Mouse (Mus musculus): ENCODE measurements around the gene Scn5a.

Gene Scn5a

DNA sequence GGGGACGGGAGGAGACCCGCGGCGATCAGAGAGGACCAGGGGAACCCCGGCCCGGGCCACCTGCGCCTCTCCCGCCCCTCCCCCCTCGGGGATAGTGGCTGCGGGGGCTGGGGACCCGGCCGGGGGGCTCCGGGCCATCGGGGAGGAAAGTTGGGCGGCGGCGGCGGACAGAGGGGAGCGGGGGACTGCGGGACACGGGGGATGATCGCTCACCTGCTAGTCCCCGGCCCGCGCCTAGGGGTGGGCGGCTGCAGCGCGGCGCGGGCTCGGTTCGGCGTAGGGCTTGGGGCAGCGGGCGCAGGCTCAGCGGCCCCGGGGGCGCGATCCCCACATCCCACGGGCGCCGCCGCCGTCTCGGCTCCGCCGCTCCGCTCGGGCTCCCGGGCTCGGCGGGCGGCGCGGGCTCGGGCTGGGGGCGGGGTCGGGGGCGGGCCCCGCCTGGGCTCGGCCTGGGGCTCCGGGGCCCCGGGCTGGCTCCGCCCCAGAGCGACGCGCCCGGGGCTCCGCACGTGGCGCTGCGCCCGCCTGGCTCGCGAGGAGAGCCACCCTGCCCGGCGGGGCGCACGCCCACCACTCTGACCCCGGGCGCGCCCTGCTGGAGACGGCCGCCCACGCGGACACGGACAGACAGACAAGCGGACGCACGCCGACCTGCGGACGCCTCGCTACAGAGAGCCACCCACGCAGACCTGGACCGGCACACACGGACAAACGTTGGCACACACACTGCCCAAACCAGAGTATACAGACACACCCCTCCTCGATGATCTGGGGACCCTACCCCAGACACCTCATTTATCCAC, at the start of gene Scn5a:
TSS of gene Scn5a (minus strand) at position 381 of the 803 bp plus-strand sequence.
- DNase-seq: no peak

DNA sequence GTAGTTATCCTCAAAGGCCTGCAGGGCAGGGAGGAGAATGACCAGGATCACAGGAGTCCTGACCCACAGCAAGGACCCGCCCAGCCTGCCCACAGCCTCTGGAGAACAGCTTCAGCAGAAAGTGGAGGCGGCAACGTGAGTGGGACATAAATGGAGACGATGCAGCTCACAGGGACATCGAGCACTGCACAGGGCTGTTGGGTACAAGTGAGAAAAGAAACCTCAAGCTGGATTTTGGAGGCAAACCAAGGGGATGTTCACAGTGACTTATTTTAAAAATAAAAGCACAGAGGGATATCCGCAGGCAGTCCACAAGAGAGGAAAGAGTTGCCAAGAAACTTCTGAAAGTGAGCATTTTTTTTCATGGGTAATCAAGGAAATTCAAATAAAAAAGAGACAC, 48.4 kb upstream of the Scn5a start:
- DNase-seq: no peak

DNA sequence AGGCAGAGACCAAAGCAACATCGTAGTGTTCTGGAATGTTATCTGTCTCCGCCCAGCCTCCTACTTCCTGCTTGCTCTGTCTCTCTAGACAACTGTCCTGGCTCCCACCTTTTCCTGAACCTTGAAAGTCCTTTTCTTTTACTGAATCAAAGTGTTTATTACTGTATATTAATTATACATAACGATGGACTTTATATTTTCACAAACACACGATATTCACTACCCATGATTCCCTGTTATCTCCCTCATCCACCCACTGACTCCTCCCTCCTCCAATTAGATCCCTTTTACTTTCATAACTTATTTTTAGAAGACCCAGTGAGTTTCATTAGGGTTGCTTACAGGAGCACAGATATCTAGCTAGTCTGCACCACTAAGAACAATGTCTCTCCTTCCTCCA, 45.3 kb upstream of the Scn5a start:
- DNase-seq: no peak

GRCm38 (mm10) chr9:119614798-119615197, 36.0 kb upstream of the Scn5a start:
- no peak for DNase-seq

DNA sequence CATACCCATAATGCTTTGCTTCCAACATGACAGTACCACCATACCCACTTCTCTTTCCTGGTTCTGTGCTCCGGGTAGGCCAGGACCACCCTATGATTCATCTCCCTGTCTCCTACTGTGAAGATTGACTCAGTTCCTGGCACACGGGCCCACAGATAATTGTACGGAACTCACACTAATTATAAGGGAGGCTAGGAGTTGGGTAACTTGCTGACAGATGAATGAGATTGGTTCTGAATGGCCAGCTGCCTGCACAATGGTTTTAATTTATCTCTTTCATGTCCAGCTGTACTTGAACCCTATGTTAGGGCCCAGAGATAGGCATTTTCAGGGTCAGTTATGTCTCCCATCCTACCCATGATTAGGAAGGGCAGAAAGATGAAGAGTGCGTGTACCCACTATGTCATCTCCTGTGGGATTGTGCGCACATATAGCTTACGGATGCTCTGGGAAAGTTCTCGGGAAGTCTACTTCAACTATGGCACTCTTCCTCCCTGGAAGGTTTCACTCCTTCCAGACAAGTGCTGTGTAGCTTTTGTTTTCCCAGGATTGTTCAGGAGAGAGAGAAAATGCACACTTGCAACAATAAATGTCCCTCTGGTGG, 31.8 kb upstream of the Scn5a start:
- DNase-seq: no peak

DNA sequence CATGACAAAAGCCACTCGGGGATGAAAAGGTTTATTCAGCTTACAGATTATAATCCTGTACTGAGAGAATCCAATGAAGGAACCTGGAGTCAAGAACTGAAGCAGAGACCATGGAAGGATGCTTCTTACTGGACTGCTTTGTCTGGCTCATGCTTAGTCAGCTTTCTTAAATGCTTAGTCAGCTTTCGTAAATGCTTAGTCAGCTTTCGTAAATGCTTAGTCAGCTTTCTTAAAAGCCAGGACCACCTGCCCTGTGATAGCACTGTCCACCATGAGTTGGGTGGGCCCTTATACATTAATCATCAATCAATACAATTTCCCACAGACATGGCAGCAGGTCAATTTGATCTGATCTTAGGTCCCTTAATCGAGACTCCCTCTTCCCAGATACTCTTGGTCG, 28.1 kb upstream of the Scn5a start:
- no peak for DNase-seq

GRCm38 (mm10) chr9:119604607-119605006, 25.8 kb upstream of the Scn5a start:
- DNase-seq: no peak

GRCm38 (mm10) chr9:119598501-119598900, 19.7 kb upstream of the Scn5a start:
- DNase-seq: no peak

GRCm38 (mm10) chr9:119597332-119597731, 18.5 kb upstream of the Scn5a start:
- no peak for DNase-seq

DNA sequence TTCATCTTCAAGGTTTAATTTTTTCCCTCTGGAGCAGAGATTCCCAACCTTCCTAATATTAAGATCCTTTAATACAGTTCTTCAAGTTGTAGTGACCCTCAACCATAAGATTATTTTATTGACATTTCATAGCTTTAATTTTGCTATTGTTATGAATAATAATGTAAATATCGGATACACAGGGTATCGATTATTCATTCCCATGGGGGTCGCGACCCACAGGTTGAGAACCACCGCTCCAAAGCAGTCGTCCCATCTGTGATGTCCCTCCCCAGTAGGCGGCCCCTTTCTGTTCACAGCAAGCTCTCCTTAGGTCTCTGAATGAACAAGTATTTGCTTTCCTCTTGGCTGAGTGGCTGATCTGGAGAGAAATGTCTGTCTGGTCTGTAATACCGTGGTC, 10.8 kb upstream of the Scn5a start:
- no peak for DNase-seq

DNA sequence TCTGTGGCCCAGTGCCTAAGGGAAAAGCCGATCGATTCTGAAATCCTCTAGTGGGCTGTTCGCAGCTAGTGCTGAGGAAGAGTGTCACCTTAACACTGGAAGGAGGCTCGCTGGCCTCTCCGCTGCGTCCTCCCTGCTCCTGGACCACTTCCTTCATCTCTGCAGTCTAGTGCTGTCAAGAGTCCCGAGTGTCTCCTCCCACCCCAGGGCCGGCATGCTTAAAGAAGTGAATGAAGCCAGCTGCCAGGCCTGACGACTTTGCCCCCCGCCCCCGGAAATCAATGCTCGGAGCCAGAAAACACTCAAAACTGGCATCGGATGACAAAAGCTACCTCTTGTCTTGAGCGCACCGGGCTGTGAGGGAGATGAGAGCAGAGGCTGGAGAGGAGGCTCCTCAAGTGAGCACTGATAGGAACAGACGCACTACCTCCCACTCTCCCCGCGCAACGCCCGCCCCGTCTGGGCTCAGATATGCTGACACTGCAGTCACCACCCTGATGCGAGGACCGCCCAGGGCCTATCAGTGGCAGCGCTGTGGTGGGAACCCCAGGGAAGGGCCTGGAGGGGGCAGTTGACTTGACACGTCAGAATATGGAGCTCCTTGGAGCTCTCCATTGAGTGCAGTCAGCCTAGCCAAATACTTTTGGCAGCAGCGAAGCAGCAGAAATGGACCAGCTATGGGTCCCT, 10.1 kb upstream of the Scn5a start:
- no peak for DNase-seq

DNA sequence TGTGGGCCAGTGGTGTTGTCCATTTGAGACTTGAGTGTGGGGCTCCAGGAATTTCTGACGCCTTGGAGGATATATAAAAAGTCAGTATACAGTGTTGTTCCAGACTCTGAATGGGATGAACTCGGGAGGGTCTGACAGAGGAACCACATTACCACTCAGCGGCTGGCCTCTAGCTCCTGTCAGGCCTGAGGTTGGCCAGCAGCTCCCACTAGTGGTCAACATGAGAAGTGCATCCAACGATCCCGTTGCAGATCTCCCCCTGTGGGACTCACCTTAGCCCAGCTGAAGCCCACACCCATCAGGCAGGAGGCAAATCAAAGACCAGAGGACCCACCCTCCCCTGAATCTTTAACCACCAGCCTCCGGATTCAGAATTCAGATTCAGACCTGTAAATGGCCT, 1.9 kb upstream of the Scn5a start:
- DNase-seq: peak; percentile 73

- no peak for DNase-seq
Observed at GRCm38 (mm10) chr9:119580187-119580586, 1.4 kb upstream of the Scn5a start.

GRCm38 (mm10) chr9:119578311-119578635, 543 bp downstream of the Scn5a start:
- DNase-seq: no peak

DNA sequence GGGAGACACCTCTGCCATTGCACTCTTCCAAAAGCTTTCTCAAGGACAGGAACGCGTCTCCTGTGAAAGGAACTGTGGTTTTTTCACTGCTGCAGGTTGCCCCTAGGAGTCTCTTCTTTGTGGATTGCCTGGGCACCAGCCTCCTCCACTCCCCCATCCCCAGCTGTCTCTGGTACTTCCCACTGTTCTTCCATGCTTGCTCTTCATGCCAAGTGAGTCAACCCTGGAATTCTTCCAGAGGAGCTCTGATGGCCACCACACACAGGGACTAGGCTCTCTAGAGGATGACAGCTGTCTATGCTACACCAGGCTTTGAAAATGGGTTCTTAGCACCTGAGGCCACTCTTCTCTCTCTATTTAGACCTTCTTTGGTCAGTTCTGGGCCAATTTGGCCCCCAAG, 1.8 kb downstream of the Scn5a start:
- no peak for DNase-seq

DNA sequence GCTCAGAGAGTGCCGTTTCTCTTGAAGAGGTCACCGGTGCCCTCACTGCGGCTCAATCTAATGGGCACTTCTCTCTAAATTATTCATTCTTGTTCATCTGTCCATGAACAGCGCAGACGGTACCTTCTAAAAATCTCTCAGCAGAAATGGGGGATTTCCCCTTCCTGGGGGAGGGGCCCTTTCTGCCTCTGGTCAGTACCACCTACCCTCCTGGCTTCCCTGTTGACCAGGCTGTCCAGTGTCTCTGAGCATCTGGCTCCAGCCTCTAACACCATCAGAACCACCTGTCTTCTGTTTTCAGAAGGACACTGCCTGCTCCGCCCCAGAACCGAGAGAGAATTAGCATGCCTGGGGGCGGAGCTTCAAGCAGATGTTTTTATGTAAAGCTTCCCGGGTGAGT, 3.1 kb downstream of the Scn5a start:
- no peak for DNase-seq

DNA sequence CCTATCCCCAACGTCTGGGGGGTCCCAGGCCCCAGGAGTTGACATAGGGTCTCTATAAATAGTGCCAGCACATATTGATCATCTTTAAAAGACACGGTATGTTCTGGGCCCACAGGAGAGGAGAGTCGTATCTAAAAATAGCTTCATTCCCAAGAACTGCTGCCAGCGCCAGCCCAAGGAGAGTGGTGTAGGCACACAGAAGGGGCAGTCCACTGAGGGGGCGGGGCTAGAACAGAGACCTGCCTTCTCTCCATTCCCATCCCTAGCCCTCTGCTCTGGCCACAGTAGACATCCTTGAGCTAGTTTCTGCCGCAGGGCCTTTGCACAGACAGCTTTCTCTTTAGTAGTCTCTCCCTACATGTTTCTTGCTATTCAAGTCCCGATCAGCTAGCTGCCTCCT, 4.5 kb downstream of the Scn5a start:
- no peak for DNase-seq

DNA sequence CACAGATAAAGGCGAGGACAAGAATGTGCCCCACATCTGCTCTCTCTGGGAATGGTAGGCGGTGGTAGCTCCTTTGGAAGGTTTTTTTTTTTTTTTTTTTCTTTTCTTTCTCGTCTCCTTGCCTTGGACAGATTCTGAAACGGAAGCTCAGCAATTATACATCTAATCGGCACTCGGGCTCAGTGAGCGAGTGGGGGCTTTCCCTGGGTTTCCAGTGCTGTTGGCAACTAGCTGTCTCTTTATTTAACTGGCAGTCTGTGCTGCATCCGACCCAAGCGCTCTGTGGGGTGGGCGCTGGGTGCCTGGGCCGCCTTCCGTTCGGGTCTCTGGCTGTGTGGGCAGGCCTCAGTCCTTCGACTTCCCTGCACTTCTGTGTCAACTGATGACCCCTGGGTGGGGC, 5.8 kb downstream of the Scn5a start:
- DNase-seq: no peak

DNA sequence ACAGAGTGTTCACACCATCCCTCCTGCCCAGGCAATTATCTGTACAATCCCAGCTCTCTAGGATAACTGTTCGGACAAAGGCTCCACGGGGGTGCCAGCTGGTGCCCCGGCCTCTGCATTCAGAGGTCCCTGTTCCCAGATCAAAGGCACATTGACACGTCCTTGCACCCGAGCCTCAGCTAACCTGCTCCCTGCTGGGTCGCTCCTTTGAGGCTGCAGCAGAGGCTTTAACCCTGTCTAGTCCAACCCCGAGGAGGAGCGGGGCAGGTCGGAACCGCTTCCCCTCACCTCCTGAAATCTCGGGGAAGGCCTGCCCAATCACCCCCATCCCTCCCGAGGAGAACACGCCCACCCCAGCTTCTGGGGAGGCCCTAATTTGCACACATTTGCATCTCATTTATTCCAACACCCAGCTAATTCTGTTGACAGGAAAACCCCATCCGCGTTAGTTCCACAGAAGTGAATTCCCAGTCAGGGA, 7.4 kb downstream of the Scn5a start:
- DNase-seq: no peak

GRCm38 (mm10) chr9:119570652-119571051, 8.2 kb downstream of the Scn5a start:
- no peak for DNase-seq

DNA sequence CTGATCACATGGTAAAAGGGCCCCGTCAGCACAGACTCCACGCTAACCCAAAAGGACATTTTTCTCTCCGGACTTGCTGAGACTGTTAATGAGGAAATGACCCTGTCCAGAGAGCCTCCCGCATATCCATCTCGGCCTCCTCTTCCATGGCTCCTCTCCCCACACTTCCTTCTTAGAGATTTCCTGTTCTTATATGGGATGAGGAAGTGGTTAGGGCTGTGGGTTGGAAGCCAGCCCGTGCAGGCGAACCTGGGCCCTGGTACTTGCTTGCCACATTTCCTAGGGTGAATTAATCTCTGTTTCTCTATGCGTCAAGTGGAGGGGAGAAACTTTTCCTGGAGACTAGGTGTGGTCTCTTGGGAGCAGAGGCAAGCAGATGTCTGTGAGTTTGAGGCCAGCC, 10.1 kb downstream of the Scn5a start:
- no peak for DNase-seq

DNA sequence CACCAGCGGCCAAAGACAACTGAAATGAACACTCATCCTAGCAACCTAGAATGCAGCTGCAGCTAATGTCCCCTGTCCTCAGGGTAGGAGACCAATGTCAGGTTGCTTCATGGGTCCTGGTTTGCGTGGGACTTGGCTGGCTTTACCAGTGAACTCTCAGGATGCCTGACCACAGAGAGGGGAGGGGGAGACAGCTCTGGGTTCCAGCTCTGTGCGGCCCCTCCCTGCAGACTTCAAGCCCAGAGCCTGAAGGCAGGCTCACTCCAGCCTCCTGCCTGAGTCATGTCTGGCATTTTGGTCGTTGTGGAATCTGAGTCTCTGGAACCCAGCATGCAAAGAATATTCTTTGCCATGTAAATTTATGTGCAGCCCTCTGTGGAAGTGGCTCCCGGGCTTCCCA, 11.0 kb downstream of the Scn5a start:
- DNase-seq: no peak

DNA sequence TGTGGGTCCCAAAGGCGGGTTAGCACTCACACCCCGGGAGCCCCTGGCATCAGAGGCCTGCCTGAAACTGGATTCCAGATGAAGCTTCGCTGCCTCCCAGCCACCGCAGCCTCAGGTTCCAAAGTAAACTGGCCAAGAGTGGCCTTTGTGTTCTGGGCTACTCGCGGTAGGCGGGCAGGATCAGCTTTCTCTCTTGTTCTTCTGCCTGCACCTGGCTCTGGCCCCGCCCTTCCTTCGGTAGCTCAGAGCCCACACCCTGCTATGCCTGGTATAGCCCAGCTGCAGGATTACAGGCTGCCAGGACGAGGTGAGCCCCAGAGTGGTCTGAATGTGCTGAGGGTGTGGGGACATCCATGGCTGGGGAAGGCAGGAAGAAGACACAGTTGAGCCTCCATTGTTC, 12.6 kb downstream of the Scn5a start:
- DNase-seq: no peak

DNA sequence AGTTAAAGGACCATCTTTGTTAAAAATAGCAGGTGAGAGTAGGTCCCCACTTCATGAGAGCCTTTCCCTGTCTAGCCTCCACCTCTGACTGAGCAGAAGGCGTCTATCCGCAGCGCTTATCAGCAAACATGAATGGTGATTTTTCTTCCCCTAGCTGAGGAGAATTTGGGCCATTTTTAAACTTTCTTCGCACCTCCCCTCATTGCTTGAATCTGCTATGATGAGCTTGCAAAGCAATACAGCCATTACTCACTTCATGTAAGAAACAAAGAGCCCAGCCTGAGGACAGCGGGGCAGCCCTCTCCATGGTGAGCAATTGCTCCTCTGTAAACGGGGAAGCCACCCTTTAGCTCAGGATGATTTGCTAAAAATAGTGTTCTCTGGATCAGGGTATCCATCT, 14.0 kb downstream of the Scn5a start:
- DNase-seq: no peak
